Mouse (Mus musculus): Measurements from ENCODE around the gene Lhfpl5. TPM values are rescaled to one million over a fixed set of nuclear protein-coding genes. Genes with fewer than 3 reads are reported as not detected.

Gene Lhfpl5
- not detected for polyA plus RNA-seq (2014; fragmentation: Illumina TruSeq; extraction: RNeasy Lipid Tissue Mini Kit (QIAGEN cat#74804))

DNA sequence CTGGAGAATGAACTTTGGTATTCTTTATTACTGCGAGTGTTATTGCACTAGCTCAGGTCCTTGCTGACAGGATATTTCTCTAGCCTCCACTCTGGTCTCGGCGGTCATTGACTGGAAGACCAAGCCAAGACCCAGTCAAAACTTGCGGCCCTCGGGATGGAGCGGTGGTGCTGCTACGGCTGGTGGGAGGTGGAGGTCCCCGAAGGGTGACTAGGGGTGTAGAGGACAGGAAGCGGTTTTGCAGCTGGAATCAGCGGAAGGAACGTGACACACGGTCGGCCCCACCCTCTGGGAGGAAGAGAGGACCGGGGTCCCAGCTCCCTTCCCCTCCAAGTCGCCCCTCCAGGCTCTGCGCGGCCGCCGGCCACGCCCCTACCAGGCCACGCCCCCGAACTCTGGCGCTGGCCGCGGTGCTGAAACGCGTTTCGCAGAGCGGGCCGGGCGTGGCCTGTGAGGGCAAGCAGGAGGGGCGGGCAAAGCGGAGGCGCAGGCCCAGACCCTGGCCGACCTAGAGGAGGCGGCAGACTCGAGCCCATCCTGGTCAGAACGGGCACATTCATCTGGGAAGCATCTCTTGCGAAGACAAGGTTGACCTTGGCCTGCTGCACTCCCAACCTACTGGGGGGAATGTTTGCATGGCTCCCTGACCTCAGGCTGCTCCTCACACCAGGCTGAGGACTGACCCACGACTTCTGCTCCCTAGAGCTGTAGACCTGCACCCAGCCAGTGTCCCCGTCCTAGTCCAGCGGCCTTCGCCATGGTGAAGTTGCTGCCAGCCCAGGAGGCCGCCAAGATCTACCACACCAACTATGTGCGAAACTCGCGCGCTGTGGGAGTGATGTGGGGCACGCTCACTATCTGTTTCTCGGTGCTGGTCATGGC lies at the start of gene Lhfpl5:
Gene Lhfpl5 (plus strand): TSS at position 398 of the 882 bp plus-strand sequence.

DNA sequence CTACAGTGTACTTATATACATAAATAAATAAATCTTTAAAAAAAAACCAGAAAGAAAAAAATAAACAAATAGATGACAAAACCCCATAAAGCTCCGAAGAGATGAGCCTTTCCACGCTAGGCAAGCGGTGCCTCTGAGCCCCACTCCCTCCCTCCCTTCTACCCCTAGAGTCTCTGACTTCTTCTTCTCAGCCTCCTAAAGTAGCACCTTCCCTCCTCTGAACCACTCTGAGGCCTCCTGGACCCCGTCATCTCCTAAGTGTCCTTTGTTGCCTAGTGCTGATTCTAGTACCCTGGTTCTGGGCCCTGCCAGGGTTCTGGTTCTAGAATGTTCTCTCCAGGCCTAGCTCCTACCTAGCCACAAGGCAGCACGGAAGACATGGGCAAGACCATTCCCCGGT lies 44.9 kb upstream of the Lhfpl5 start, which contains the start of gene Armc12:
Gene Armc12 (plus strand): TSS at position 301 of the 400 bp plus-strand sequence.

DNA sequence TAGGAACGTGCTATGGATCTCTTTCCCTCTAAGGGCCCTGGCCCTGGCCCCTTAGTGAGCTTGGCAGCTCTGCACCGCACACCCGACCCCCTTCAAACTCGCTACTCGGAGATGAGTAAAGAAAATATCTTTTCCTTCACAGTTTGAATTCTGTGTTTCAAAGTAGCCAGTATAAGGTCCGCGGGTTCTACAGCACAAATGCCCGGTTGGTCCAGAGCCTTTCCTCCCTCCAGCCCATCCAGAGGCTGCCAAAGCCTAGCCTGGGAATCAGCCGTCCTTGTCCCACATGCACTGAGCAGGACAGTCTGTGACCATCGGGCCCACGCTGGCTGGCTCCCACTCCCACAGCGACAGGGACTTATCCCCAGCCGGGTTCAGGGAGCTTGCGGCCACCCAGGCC lies 26.3 kb upstream of the Lhfpl5 start, which contains the start of gene Clpsl2:
Gene Clpsl2 (plus strand): TSS at position 301 of the 400 bp plus-strand sequence.

DNA sequence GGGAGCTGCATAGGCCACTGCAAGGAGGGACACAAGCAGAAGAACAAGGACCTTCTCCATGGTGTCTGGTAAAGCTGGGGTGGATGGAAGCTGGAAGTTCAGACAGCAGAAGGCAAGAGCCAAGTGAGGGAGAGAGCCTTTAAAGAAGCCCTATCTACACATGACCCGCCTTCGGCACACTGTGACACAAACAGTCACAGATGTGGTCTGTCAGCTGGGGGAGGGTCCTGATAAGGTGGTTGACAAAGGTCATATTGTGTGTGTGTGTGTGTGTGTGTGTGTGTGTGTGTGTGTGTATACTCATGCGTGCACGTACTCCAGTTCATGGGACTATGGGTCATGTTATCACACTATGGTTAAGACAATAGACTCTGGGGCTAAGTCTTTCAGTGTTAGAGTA lies 14.8 kb upstream of the Lhfpl5 start, which contains the start of gene Clps:
Gene Clps (minus strand): TSS at position 169 of the 400 bp plus-strand sequence.

DNA sequence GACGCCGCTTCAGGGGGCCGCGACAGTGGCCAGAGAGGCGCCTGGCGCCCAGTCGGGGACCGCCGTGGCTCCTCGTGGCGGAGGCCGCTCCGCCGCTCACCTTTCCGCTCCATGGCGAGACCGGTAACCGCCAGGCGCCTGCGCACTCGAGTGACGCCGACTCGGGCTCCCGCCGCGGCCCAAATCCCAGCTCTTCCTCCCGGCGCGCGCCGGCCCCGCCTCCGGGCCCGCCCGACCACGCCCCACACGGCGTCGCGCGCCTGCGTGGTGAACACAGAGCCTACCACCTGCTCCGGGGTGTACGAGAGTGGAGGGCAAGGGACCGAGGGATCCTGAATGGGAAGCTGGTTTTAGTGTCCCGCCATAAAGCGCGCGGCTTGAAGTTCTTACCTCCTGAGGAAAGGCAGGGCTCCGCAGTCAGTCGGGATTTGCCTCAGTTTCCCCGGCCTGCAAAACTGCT lies 46.9 kb downstream of the Lhfpl5 start, which contains the start of gene Srpk1:
Gene Srpk1 (minus strand): TSS at position 410 of the 460 bp plus-strand sequence.

Other genes starting within 250 kb of the Lhfpl5 start
- 174 TPM for gene Rpl10a, start 247.2 kb upstream of the Lhfpl5 start, polyA plus RNA-seq (2014; fragmentation: Illumina TruSeq; extraction: RNeasy Lipid Tissue Mini Kit (QIAGEN cat#74804))
- 0.57 TPM for gene Tead3, start 224.8 kb upstream of the Lhfpl5 start, polyA plus RNA-seq (2014; fragmentation: Illumina TruSeq; extraction: RNeasy Lipid Tissue Mini Kit (QIAGEN cat#74804))
- gene Tulp1, start 210.4 kb upstream of the Lhfpl5 start, polyA plus RNA-seq (2014; fragmentation: Illumina TruSeq; extraction: RNeasy Lipid Tissue Mini Kit (QIAGEN cat#74804)): not detected
- gene Fkbp5, start 58.1 kb upstream of the Lhfpl5 start, polyA plus RNA-seq (2014; fragmentation: Illumina TruSeq; extraction: RNeasy Lipid Tissue Mini Kit (QIAGEN cat#74804)): 158 TPM
- not detected for gene Armc12, start 44.8 kb upstream of the Lhfpl5 start, polyA plus RNA-seq (2014; fragmentation: Illumina TruSeq; extraction: RNeasy Lipid Tissue Mini Kit (QIAGEN cat#74804))
- gene Clpsl2, start 26.2 kb upstream of the Lhfpl5 start, polyA plus RNA-seq (2014; fragmentation: Illumina TruSeq; extraction: RNeasy Lipid Tissue Mini Kit (QIAGEN cat#74804)): not detected
- 0.97 TPM for gene Clps, start 14.9 kb upstream of the Lhfpl5 start, polyA plus RNA-seq (2014; fragmentation: Illumina TruSeq; extraction: RNeasy Lipid Tissue Mini Kit (QIAGEN cat#74804))
- 139 TPM for gene Srpk1, start 47.1 kb downstream of the Lhfpl5 start, polyA plus RNA-seq (2014; fragmentation: Illumina TruSeq; extraction: RNeasy Lipid Tissue Mini Kit (QIAGEN cat#74804))
- gene Slc26a8, start 114.6 kb downstream of the Lhfpl5 start, polyA plus RNA-seq (2014; fragmentation: Illumina TruSeq; extraction: RNeasy Lipid Tissue Mini Kit (QIAGEN cat#74804)): 0.97 TPM
- gene Mapk14, start 115.7 kb downstream of the Lhfpl5 start, polyA plus RNA-seq (2014; fragmentation: Illumina TruSeq; extraction: RNeasy Lipid Tissue Mini Kit (QIAGEN cat#74804)): 42.5 TPM
- 1.9 TPM for gene AC170998.1, start 150.4 kb downstream of the Lhfpl5 start, polyA plus RNA-seq (2014; fragmentation: Illumina TruSeq; extraction: RNeasy Lipid Tissue Mini Kit (QIAGEN cat#74804))
- gene Mapk13, start 193.7 kb downstream of the Lhfpl5 start, polyA plus RNA-seq (2014; fragmentation: Illumina TruSeq; extraction: RNeasy Lipid Tissue Mini Kit (QIAGEN cat#74804)): not detected
- gene Brpf3, start 225.4 kb downstream of the Lhfpl5 start, polyA plus RNA-seq (2014; fragmentation: Illumina TruSeq; extraction: RNeasy Lipid Tissue Mini Kit (QIAGEN cat#74804)): 18.4 TPM